Mouse (Mus musculus) intestine, embryonic 16.5 days (tissue): ENCODE data around the gene Mpg. TPM values are rescaled to one million over a fixed set of nuclear protein-coding genes. Genes with fewer than 3 reads are reported as not detected.

Experiments
- ATAC-seq: fragments of 200-750 bp; cut with Nextera tagmentation; 2 replicates; pipeline ENCODE4 v1.8.0; 2017; ENCODE audit warnings: moderate TSS enrichment, moderate library complexity
- H3K27ac ChIP-seq: fragments of 300-500 bp; sonication (generic); 2 replicates; pipeline ENCODE4 v1.5.1; 2014; ENCODE audit warnings: mild to moderate bottlenecking, low read length
- H3K27me3 ChIP-seq: fragments of 300-500 bp; sonication (generic); replicated peaks from 2 replicates; pipeline ENCODE4 v1.6.1; 2014; ENCODE audit warnings: low read length, control low read depth, mixed read lengths; ENCODE audit not compliant: control insufficient read depth, insufficient read depth
- H3K36me3 ChIP-seq: fragments of 300-500 bp; sonication (generic); 2 replicates; pipeline ENCODE4 v1.6.1; 2014; ENCODE audit warnings: low read length, control low read depth; ENCODE audit not compliant: control insufficient read depth, insufficient read depth
- H3K4me1 ChIP-seq: fragments of 300-500 bp; sonication (generic); 2 replicates; pipeline ENCODE4 v1.6.1; 2014; ENCODE audit warnings: low read length, control low read depth, mixed read lengths; ENCODE audit not compliant: control insufficient read depth, insufficient read depth
- H3K4me2 ChIP-seq: fragments of 300-500 bp; sonication (generic); 2 replicates; pipeline ENCODE4 v1.6.1; 2014; ENCODE audit warnings: low read depth, low read length, control low read depth
- H3K4me3 ChIP-seq: fragments of 300-500 bp; sonication (generic); 2 replicates; pipeline ENCODE4 v1.5.1; 2014; ENCODE audit warnings: mild to moderate bottlenecking, low read length
- H3K9ac ChIP-seq: fragments of 300-500 bp; sonication (generic); 2 replicates; pipeline ENCODE4 v1.6.1; 2014; ENCODE audit warnings: low read depth, low read length
- H3K9me3 ChIP-seq: fragments of 300-500 bp; sonication (generic); 2 replicates; pipeline ENCODE4 v1.6.1; 2016; ENCODE audit warnings: low read length, control low read depth; ENCODE audit not compliant: control insufficient read depth
- WGBS: fragments of 180-500 bp; shearing (Covaris S2); extraction: QIAGEN DNeasy Blood & Tissue Kit; methylation state at CpG from one replicate; pipeline ENCODE4 v1.1.7; 2014; 5-methylcytosine and 5-hydroxymethylcytosine counted together
- polyA plus RNA-seq: library from polyadenylated mRNA; unstranded; fragments of >200 nt; fragmentation: Nextera tagmentation; extraction: Ambion mirVana; gene quantifications from 2 replicates; pipeline ENCODE4 v1.2.1, GENCODE M21; 2015

Gene Mpg
- polyA plus RNA-seq, 1 experiment from 2014 or later: 33.8 TPM

GRCm38 (mm10) chr11:32218501-32219050, 7.7 kb upstream of the Mpg start:
- ATAC-seq: no peak
- Histone ChIP-seq H3K9ac (0 out of 2 replicates have a peak overlapping the region, but pooled peaks have one; percentile 27), H3K36me3 (peaks cover 23% of the 10 kb centered on the region), H3K4me2 (no peak overlapping the region), H3K9me3 (no peaks in the 10 kb centered on the region), H3K4me1 (peaks cover 42% of the 10 kb centered on the region), H3K27me3 (no peaks in the 10 kb centered on the region), H3K4me3 (no peak overlapping the region), H3K27ac (no peak overlapping the region)
- WGBS: 61% methylated on average over 6 of the region's 6 CpGs

GRCm38 (mm10) chr11:32219287-32219686, 7.0 kb upstream of the Mpg start:
- no peaks in the 10 kb centered on the region for H3K27me3 ChIP-seq
- no peaks in the 10 kb centered on the region for H3K9me3 ChIP-seq
- no peak overlapping the region; the same call in 1 of the 2 replicates for H3K9ac ChIP-seq
- no peak for ATAC-seq
- H3K4me2 ChIP-seq: 0 out of 2 replicates have a peak overlapping the region, but pooled peaks have one; percentile 10
- peaks cover 46% of the 10 kb centered on the region for H3K4me1 ChIP-seq
- 0 out of 2 replicates have a peak overlapping the region, but pooled peaks have one; percentile 2 for H3K4me3 ChIP-seq
- peaks cover 17% of the 10 kb centered on the region; the same call in 1 of the 2 replicates for H3K36me3 ChIP-seq
- 85% methylated on average over 10 of the region's 10 CpGs for WGBS
- no peak overlapping the region for H3K27ac ChIP-seq

- Histone ChIP-seq H3K27ac (peak overlapping the region; percentile 98), H3K4me3 (peak overlapping the region; percentile 92), H3K27me3 (no peaks in the 10 kb centered on the region), H3K9me3 (no peaks in the 10 kb centered on the region), H3K4me2 (peak overlapping the region; percentile 72), H3K9ac (peak overlapping the region; percentile 98), H3K4me1 (peaks cover 61% of the 10 kb centered on the region), H3K36me3 (peaks cover 3% of the 10 kb centered on the region; the same call in 1 of the 2 replicates)
- 33% methylated on average over 10 of the region's 10 CpGs for WGBS
- ATAC-seq: no peak
Observed at GRCm38 (mm10) chr11:32220607-32221224, 5.6 kb upstream of the Mpg start.

- peak; percentile 68 for ATAC-seq
- WGBS: under 1% methylated on average over 46 of the region's 46 CpGs
- no peaks in the 10 kb centered on the region for H3K9me3 ChIP-seq
- peaks cover 65% of the 10 kb centered on the region for H3K4me1 ChIP-seq
- H3K4me3 ChIP-seq: peak overlapping the region; percentile 92
- H3K4me2 ChIP-seq: peak overlapping the region; percentile 72
- H3K27ac ChIP-seq: peak overlapping the region; percentile 98
- no peaks in the 10 kb centered on the region for H3K27me3 ChIP-seq
- peak overlapping the region; percentile 98 for H3K9ac ChIP-seq
- H3K36me3 ChIP-seq: no peaks in the 10 kb centered on the region
Observed at GRCm38 (mm10) chr11:32221225-32221950, 4.9 kb upstream of the Mpg start.

GRCm38 (mm10) chr11:32221951-32222409, 4.3 kb upstream of the Mpg start, which contains the start of gene Rhbdf1:
Gene Rhbdf1 (minus strand): TSS chr11:32222300.
- Histone ChIP-seq H3K4me3 (peak within 1 kb of the TSS; percentile 92), H3K4me1 (peaks cover 67% of the 10 kb centered on the region), H3K27ac (peak within 1 kb of the TSS; percentile 98), H3K36me3 (no peaks in the 10 kb centered on the region), H3K27me3 (no peaks in the 10 kb centered on the region), H3K9ac (peak within 1 kb of the TSS; percentile 98), H3K4me2 (peak within 1 kb of the TSS; percentile 72), H3K9me3 (no peaks in the 10 kb centered on the region)
- peak; percentile 43 for ATAC-seq
- WGBS: under 1% methylated on average over 50 of the region's 72 CpGs

- Histone ChIP-seq H3K36me3 (no peaks in the 10 kb centered on the region), H3K9me3 (no peaks in the 10 kb centered on the region), H3K4me2 (peak overlapping the region; percentile 72), H3K4me3 (peak overlapping the region; percentile 92), H3K27ac (peak overlapping the region; percentile 98), H3K4me1 (peaks cover 72% of the 10 kb centered on the region), H3K9ac (peak overlapping the region; percentile 98), H3K27me3 (no peaks in the 10 kb centered on the region)
- WGBS: 6% methylated on average over 21 of the region's 21 CpGs
- peak; percentile 11 for ATAC-seq
Observed at GRCm38 (mm10) chr11:32222570-32223194, 3.6 kb upstream of the Mpg start.

- 72% methylated on average over 4 of the region's 4 CpGs for WGBS
- H3K4me2 ChIP-seq: no peak overlapping the region
- H3K4me1 ChIP-seq: peaks cover 68% of the 10 kb centered on the region
- ATAC-seq: no peak
- no peaks in the 10 kb centered on the region for H3K27me3 ChIP-seq
- H3K27ac ChIP-seq: peak overlapping the region; percentile 98
- H3K9ac ChIP-seq: no peak overlapping the region
- no peak overlapping the region for H3K4me3 ChIP-seq
- H3K36me3 ChIP-seq: no peaks in the 10 kb centered on the region
- H3K9me3 ChIP-seq: no peaks in the 10 kb centered on the region
Observed at GRCm38 (mm10) chr11:32223297-32223967, 2.9 kb upstream of the Mpg start.

- Histone ChIP-seq H3K4me3 (no peak overlapping the region), H3K36me3 (peaks cover 5% of the 10 kb centered on the region; the same call in 1 of the 2 replicates), H3K9ac (no peak overlapping the region), H3K27me3 (no peaks in the 10 kb centered on the region), H3K4me1 (peaks cover 56% of the 10 kb centered on the region), H3K9me3 (no peaks in the 10 kb centered on the region), H3K4me2 (0 out of 2 replicates have a peak overlapping the region, but pooled peaks have one; percentile 10), H3K27ac (peak overlapping the region; percentile 96)
- 23% methylated on average over 4 of the region's 4 CpGs for WGBS
- ATAC-seq: peak; percentile 36
Observed at GRCm38 (mm10) chr11:32224468-32225139, 1.7 kb upstream of the Mpg start.
